Mouse (Mus musculus): ENCODE measurements around the gene Tfam. TPM values are rescaled to one million over a fixed set of nuclear protein-coding genes. Genes with fewer than 3 reads are reported as not detected.

Tfam gene
- total RNA-seq, 2 experiments from 2014 or later = 63.2 to 100 TPM

Other genes with a start within 250 kb of the Tfam start
- not detected in 2 replicates for gene Bicc1, start 78.6 kb downstream of the Tfam start, total RNA-seq (2015)
- not detected in 2 replicates for gene Bicc1, start 78.6 kb downstream of the Tfam start, total RNA-seq (2017)
- gene Ube2d1, start 47.0 kb upstream of the Tfam start, total RNA-seq (2015) = 64.9 and 65.5 TPM in 2 replicates
- 9.7 and 10.5 TPM in 2 replicates for gene Ube2d1, start 47.0 kb upstream of the Tfam start, total RNA-seq (2017)
- gene Cisd1, start 106.7 kb upstream of the Tfam start, total RNA-seq (2015) = 32.8 and 36.6 TPM in 2 replicates
- 14.7 and 15.4 TPM in 2 replicates for gene Cisd1, start 106.7 kb upstream of the Tfam start, total RNA-seq (2017)
- 25.7 and 26.0 TPM in 2 replicates for gene Ipmk, start 109.5 kb upstream of the Tfam start, total RNA-seq (2015)
- 24.8 and 25.4 TPM in 2 replicates for gene Ipmk, start 109.5 kb upstream of the Tfam start, total RNA-seq (2017)

All from megakaryocyte progenitor cell, adult 5-6 weeks (primary cell).